Mouse (Mus musculus): Measurements from ENCODE around the gene Csgalnact2. TPM values are rescaled to one million over a fixed set of nuclear protein-coding genes. Genes with fewer than 3 reads are reported as not detected.

Gene Csgalnact2
- polyA plus RNA-seq, 1 experiment from 2014 or later: 14.9 TPM

DNA sequence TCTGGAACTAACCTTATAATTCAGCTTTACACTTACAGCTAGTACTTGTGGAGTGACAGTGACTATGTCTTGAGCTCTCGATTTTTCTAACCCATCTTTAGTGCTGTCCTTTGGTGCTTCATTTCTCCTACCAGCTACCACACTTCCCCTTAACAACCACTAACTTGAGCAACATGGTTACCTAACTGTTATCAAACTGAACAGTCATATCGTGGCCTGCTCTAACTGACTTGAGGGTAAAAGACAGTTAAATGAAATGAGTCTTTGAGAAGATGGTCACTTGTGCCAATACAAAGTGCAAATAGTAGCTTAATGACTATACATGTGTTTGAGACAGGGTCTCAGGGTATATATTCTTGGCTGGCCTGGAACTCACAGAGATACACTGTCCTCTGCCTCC, 1.8 kb downstream of the Csgalnact2 start:
- DNase-seq (ENCODE audit: low spot score): no peak

DNA sequence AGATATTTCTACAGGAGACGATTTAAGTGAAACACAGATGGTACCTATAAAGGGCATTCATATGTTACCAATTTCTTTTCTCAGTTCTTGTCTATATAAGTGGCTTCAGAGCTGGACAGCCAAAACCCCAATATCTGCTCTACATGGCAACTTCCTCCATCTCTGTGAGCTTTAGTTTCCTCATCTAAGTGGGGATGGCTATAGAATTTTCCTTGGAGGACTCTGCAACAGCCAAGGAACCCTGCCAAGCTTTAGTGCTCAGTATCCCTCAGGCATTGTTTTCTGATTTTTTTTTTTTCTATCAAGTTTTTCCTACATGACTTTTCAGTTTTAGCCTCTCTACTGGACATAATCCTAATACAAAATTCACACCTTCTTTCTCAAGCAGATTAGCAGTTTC, 4.5 kb downstream of the Csgalnact2 start:
- DNase-seq (ENCODE audit: low spot score): no peak

DNA sequence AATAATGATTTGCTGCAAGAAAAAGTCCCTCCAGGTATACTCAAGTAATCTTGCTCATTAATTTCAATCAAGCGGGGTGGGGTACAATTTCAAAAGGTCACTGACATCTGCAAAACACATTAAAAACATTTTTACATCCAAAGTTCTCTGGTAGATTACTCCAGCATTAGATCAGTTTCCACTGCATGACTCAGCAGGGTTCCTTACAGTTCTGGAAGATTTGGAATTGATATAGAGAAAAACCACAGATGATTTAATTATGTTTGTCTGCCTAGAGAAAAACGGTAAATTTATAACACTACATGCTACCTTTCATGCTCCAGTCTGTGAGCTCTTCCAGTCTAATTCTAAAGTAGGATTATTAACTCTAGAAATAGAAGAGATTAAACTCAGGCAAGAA, 8.9 kb downstream of the Csgalnact2 start:
- DNase-seq (ENCODE audit: low spot score): no peak

DNA sequence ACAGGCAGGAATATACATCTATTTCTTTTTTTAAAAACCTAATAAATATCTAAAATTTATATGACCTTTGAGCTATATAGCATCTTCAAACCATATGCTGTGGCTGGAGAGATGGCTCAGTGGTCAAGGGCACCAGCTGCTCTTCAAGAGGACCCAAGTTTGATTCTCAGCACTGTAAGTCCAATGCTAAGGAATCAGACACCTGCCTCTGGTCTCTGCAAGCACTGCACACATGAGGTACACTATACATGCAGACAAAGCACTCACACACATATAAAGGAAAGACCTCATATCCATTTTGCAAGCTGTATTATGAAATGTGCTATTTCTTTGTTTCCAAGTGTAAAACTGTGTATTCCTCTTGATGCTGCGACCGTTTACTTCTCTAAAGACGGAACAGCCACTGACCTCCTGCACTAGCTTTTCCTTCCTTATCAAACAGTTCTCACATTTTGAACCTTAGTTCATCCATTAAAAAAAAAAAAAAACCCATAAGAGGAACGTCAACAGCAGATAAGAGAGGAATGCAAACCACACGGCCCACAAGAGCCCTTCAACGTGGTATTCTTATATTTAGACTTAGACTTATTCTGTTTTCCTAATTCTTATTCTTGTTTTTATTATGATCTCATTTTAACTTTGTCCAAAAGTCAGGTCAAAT, 11.0 kb downstream of the Csgalnact2 start:
- no peak for DNase-seq (ENCODE audit: low spot score)

DNA sequence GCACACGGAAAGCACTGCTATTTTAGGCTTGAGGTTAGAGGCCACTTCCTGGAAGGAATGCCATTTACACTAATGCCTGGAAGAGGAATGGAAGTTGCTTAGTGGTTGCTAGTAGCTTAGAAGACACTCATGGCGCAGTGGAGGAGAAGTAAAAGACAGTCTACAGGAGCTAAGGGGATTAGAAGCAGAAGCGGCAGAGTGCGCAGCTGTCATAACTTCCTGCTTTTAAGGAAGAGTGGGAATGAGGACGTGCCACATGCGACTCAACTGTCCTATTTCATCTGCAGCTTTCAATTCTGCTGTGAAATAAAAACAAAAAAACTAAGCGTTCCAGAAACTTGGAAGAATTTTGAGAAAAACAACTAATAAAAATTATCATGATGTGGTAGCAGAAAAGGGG, 11.7 kb downstream of the Csgalnact2 start:
- no peak for DNase-seq (ENCODE audit: low spot score)

DNA sequence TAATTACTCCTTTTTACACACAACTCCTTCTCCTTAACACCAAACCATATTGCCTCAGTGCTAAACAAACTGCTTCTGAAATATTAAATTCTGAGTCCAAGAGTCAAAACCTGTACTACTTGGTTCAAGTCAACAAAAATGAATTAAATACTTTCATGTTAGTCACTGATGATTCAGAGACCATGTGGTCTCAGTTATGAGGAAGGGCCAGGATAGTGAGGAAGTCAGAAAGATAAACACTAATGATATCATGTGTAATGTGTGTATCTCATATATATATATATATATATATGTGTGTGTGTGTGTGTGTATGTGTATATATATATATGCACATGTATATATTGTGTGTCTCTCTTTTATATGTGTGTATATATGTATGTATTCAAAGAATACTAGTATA, 12.4 kb downstream of the Csgalnact2 start:
- DNase-seq (ENCODE audit: low spot score): no peak

DNA sequence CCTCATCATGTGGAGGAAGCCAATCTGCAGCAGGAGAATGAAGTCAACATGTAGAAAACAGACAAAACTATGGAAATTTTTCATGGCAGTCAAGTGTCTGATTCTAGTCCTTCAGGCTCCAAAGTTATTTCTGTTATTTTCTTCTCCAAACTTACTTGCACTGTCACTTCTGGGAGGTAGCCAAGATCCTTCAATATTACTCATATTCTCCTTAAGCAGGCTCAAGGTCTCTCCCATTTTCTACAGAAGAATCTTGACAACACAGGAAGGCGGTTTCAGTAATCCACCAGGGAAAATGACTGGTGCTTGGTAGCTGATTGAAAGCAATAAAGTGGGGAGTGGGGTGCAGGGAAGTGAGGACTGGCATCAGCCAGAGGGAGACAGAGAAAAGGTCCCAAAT, 16.2 kb downstream of the Csgalnact2 start:
- no peak for DNase-seq (ENCODE audit: low spot score)

DNA sequence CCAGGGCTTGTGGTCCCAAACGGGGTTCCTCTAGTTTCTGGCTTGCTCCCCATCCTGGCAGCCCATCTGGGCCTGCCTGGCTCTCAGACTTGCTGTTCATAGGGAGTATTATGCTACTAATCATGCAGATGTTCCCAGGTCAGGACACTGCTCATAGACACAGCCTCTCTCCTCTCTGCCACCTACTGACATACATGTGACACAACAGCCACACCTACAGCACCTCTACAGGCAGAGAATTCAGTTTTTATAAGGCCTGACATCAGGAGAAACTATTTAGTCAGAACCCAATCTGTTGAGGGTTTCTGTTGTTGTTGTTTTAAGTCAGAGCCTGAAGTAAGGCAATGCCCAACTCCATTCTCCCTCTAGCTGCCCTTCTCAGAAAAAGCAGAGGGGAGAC, 27.1 kb downstream of the Csgalnact2 start:
- DNase-seq (ENCODE audit: low spot score): no peak

DNA sequence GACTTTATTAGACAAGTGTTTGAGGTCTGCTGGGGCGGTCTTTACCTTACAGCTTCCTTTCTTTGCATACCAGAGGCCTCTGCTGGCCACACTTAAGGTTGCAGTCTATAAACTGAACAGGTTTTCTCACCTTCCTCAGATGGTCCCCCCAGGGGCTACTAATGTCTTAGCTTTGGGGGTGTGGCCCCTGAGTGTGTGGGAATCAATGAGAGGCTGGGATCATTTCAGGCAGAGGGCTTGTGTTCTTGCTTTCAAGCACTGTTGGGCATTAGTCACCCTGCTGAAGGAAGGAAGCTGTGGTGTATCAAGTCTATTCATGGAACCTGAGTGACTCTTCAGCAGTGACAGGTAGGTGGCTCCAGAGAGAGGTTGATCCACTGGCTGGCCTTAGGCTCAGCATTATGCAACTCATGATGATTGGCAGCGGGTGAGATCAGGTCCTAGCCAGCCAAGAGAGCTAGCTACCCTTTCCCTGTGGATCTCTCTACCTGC, 39.6 kb downstream of the Csgalnact2 start:
- no peak for DNase-seq (ENCODE audit: low spot score)

DNA sequence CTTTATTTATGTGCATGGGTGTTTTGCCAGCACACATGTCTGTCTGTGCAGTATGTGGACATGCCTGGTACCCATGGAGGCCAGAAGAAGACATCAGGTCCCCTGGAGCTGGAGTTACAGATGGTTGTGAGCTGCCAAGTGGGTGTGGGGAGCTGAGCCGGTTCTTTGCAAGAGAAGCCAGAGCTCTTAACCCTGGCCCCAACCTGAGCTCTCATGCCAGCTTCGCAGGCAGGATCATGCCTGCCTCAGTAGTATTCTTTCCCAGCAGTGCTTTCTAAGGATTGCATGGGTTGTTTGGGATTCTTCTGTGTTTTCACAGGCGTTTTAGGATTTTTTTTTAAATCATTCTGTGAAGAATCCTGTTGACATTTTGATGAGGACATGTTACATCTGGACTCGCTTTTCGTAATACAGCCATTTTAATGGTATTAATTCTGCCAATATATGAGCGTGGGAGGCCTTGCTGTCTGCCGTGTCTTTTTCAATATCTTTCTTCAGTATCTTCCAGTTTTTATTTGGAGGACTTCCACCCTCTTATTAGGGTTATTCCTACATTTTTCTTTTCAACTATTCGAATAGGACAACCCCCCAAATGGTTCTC, 41.1 kb downstream of the Csgalnact2 start:
- DNase-seq (ENCODE audit: low spot score): no peak

DNA sequence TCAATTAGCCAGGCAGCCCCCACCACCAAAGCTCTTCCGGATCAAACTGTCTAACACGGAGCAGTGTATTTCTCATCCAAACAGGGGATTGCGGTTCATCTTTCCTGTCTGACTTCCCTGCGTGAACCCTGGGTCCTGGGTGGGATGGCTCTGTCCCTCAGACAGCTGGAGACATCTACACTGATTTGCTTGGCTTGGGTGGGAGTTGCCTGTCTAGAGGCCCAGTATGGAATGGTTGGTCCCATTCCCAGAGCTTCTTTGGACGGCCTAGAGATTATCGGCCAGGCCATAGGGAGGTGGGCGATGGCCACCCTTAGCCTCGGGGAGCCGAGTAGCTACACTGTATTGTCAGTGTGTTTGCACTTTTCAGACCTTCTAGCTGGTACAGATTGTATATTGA, 48.1 kb downstream of the Csgalnact2 start:
- no peak for DNase-seq (ENCODE audit: low spot score)

DNA sequence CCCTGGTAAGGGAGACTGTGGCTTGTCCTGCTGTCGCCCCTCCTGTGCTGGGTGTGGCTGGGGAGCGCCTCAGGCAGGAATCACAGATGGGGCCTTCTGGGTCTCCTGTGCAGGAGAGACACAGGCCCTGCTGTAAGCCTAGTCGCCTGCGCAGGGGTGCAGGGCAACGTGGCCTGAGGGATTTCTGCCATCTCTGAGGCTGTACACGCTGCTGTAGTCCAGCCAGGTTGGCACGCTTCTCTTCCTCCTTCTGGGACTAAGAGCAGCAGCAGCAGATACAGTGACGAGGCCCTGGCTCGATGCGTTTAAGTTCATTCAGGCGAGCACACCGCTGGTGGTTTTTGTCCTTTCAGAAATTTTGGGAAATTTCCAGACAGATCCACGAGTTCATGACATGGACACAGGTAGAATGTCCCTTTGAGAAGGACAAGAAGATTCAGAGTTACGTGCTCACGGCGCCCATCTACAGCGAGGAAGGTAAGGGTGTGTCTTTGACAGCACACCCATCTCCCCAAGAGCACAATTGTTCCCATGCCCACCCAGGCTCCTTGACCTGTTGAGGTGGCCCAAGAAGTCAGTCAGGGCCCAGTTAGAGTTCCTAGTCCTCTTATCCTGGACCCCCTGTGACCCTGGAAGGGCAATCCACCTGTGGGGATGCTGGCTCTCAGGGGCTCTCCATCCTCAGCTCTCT, 50.0 kb downstream of the Csgalnact2 start:
- DNase-seq (ENCODE audit: low spot score): no peak

DNA sequence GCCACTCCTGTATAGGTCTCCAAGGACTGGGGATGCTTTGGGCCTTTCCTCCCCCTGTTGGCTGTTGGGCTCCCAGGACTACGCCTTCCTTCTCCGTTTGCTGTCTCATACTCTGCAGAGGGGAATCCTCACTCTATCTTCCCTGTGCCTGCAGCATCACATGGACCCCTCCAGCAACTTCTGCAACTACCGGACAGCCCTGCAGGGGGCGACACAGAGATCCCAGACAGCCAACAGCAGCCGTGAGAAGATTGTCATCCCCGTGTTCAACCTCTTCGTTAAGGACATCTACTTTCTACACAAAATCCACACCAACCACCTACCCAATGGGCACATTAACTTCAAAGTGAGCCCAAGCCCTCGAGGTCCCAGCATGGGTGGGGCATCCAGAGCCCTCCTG, 51.0 kb downstream of the Csgalnact2 start:
- DNase-seq (ENCODE audit: low spot score): no peak

DNA sequence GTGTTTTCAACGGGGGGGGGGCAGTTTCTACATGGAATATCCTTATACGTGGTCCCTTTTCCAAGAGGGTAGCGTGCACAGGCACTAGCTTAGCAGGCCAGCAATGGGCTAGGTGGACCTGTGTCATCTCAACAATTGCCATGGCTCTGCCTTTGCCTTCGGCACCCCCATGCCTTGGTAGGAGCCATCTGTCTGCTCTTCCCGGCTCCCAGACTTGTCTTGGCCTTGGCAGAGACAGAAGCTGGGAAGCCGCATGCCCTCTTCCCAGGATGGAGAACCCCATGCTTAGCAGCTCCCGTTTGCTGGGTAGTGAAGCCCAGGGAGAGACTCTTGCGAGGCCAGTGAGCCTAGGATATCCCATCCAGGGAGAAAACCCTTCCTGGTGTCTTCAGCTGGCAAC, 54.3 kb downstream of the Csgalnact2 start:
- DNase-seq (ENCODE audit: low spot score): no peak

DNA sequence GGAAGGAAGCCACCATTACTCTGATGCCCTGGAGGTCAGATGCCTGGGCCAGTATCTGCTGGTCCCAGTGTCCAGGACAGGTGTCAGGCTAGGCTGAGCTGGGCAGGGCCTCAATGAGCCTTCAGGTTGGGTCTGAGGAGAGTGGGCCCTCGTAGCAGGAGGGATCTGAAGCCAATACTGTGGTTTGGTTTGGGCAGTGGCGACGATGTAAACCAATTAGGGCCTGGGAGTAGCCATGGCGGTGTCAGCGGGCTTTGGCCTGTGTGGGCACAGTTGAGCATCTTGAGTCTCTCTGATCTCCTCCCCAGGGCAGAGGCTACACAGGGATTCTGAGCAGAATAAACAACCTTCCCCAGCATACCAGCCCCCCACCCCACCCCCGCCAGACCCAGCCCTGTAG, 55.3 kb downstream of the Csgalnact2 start:
- DNase-seq (ENCODE audit: low spot score): no peak

DNA sequence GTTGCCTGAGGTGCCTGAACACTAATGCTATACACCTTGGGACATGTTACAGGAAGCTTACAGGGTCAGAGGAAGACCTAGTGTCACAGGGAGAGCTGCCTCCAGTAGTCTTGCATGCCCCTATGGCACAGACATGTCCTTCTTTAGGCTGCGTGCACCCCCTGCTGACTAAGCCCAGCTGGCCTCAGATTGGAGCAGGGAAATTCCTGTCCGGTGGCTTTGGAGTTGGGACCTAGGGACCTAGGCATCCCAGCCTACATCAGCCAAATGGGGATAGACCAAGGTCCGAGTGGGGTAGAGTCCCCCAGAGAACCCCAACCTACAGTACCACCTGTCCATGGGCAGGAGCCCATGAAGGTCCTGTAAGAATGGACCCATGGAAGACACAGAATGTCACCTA, 56.6 kb downstream of the Csgalnact2 start:
- no peak for DNase-seq (ENCODE audit: low spot score)

DNA sequence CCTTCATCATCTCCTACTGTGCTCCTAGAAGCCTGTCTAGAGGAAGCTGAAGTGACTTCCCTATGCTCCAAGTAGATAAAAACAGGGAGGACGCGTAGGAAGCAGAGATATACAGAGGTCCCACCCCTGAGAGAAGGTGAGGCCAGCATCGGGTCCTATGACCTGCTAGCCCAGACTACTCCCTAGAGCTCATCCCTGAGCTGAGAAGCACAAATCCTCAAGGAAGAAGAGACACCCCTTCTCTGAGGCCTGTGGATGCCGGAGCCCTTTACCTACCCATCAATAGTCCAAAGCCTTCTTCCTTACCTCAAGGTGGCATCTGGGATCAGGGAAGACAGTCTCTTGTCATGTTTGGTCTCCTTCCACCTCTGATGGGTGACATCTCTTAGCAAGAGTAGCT, 58.2 kb downstream of the Csgalnact2 start:
- no peak for DNase-seq (ENCODE audit: low spot score)

DNA sequence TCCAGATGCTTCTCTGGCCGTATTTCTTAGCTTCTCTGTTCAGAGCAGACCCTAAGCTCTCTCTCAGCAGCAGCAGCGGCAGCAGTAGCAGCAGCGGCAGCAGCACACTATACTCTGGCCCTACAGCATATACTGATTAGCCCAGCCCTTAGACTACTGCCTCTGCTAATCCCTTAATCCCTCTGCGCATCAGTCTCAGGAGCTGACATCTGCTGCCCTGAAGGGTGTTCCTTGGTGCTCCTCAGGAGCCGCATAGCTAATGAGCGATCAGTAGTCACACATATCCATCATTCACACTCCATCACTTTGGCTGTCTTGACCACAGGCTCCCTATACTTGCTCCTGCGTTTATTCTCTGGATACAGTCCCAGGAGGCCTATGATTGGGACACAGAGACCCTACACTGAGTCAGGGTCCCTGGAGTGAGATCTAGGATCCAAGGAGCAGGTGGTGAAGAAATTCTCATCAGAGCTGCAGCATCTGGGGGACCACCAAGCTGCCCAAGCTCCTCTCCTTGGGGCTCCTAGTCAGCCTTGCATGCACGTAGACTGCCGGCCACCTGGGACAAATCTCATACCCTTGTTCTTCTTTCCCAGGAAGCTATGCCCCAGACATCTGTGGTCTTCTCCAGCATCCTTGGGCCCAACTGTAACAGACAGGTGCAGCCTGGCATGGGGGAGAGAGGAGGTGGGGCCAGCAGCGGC, 59.0 kb downstream of the Csgalnact2 start:
- no peak for DNase-seq (ENCODE audit: low spot score)

DNA sequence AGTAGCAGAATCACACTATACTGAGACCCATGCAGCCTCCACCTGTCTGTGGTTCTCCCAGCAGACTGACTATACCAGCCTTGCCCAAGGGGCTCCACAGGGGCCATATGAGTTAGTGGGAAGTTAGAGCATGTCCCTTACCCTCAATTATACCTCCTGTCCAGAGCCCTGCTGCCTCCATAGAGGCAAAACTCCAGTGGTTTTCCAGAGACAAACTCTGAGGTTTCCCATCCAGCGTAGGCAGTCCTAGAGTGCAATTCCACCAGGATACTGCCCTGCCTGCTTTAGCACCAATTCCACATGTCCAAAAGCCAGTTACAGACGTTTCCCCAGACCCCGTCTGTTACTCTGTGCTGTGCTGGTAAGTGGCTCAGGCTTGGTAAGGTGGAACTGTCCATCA, 59.6 kb downstream of the Csgalnact2 start:
- DNase-seq (ENCODE audit: low spot score): no peak

DNA sequence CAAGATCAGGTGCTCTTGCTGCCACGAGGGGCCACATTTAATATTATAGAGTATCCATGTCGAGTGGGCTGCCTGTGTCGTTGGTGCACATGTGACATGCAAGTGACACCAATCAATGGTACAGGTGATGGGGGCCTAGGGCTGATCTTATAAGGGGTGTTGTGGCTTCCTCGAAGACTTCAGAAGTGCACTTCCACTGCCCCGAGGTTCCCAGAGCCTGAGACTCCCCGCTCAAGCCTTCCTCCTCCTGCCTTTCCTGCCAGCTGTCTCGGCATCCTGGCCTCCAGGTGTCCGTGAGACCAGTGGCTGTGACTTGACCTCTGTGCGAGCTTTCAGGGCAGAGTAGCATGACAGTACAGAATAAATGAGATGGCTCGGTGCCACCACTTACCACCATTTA, 60.2 kb downstream of the Csgalnact2 start:
- no peak for DNase-seq (ENCODE audit: low spot score)

DNA sequence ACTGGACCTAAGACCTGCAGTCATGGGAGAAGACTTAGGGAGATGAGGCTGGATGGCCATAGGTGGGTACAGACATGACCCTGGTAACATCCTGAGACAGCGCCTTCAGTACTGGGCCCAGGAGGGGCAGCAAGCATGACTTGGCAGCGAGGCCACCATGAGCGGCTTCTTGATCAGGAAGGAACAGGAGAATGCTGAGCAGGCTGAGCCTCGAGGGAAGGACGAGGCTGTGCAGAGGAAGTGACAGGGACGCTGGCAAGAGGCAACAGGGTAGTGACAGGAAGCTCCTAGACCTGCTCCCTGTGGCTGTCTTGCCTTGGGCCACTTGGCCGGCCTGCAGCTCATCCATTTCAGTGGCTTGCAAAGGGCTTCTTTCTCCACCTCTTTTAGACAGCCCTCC, 61.5 kb downstream of the Csgalnact2 start:
- DNase-seq (ENCODE audit: low spot score): no peak

DNA sequence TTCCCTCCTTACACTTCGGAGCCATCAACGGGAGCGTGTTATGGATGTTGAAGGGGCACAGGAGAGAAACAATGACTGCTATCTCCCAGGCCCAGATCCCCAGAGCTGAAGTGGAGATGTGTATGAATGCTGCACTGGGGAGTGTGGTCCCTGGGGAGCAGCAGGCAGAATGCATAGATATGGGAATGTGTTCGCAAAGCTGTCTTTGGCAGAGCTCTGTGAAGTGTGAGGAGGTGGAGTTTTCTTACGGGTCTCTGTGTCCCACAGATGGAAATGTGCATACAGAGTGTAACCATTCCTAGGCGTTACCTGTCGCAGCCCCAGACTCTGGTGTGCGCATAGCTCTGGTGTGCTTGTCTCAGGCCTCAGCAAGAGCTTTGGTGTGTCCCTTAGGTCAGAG, 62.2 kb downstream of the Csgalnact2 start:
- DNase-seq (ENCODE audit: low spot score): no peak
